Mouse (Mus musculus) heart, postnatal 0 days (tissue): Measurements from ENCODE around the gene Sept1. TPM values are rescaled to one million over a fixed set of nuclear protein-coding genes. Genes with fewer than 3 reads are reported as not detected.

Source experiments
- ATAC-seq: fragments of 200-750 bp; cut with Nextera tagmentation; 2 replicates; pipeline ENCODE4 v1.8.0; 2017; ENCODE audit warnings: low read depth, moderate number of reproducible peaks, moderate library complexity; ENCODE audit not compliant: insufficient read depth
- DNase-seq: peaks from one replicate; pipeline ENCODE4 v3.0.0-alpha.2; 2016; ENCODE audit warnings: low spot score
- H3K27ac ChIP-seq: fragments of 300-500 bp; sonication (generic); 2 replicates; pipeline ENCODE4 v1.5.1; 2014; ENCODE audit warnings: low read depth, mild to moderate bottlenecking
- H3K27me3 ChIP-seq: fragments of 300-500 bp; sonication (generic); 2 replicates; pipeline ENCODE4 v1.6.1; 2014; ENCODE audit warnings: low read length, mixed read lengths; ENCODE audit not compliant: control insufficient read depth, insufficient read depth
- H3K36me3 ChIP-seq: fragments of 300-500 bp; sonication (generic); replicated peaks from 2 replicates; pipeline ENCODE4 v1.6.1; 2014; ENCODE audit warnings: low read length, mixed read lengths; ENCODE audit not compliant: control insufficient read depth, insufficient read depth
- H3K4me1 ChIP-seq: fragments of 300-500 bp; sonication (generic); 2 replicates; pipeline ENCODE4 v1.6.1; 2014; ENCODE audit warnings: antibody characterized with exemption; ENCODE audit not compliant: control insufficient read depth, insufficient read depth
- H3K4me2 ChIP-seq: fragments of 300-500 bp; sonication (generic); 2 replicates; pipeline ENCODE4 v1.6.1; 2014; ENCODE audit warnings: low read depth, mild to moderate bottlenecking, low read length, moderate library complexity
- H3K4me3 ChIP-seq: fragments of 300-500 bp; sonication (generic); 2 replicates; pipeline ENCODE4 v1.5.1; 2014; ENCODE audit warnings: low read depth, low read length
- H3K9ac ChIP-seq: fragments of 300-500 bp; sonication (generic); replicated peaks from 2 replicates; pipeline ENCODE4 v1.6.1; 2014; ENCODE audit warnings: low read depth, low read length, mixed read lengths
- H3K9me3 ChIP-seq: fragments of 300-500 bp; sonication (generic); replicated peaks from 2 replicates; pipeline ENCODE4 v1.6.1; 2016; ENCODE audit warnings: low read length; ENCODE audit not compliant: control insufficient read depth
- CTCF ChIP-seq: IDR thresholded peaks from 2 replicates; pipeline ENCODE4 v1.5.1; 2016; ENCODE audit warnings: antibody characterized with exemption, control low read depth, low read depth
- EP300 ChIP-seq: IDR thresholded peaks from 2 replicates; pipeline ENCODE4 v1.6.1; 2016; ENCODE audit warnings: antibody characterized with exemption, low read depth
- WGBS: fragments of 180-500 bp; shearing (Covaris S2); extraction: QIAGEN DNeasy Blood & Tissue Kit; methylation state at CpG from one replicate; pipeline ENCODE4 v1.1.7; 2014; 5-methylcytosine and 5-hydroxymethylcytosine counted together
- polyA plus RNA-seq: library from polyadenylated mRNA; unstranded; fragments of >200 nt; fragmentation: Nextera tagmentation; extraction: Ambion mirVana; gene quantifications from 2 replicates; pipeline ENCODE4 v1.2.1, GENCODE M21; 2015
- total RNA-seq: library from RNA; depleted of rRNA; stranded (reverse); fragments of >200 nt; gene quantifications from 2 replicates; pipeline ENCODE4 v1.2.3, GENCODE M21; 2014; ENCODE audit warnings: low replicate concordance

Sept1 gene
- total and polyA plus RNA-seq, 2 experiments from 2014 or later = 2.3 to 18.7 TPM

DNA sequence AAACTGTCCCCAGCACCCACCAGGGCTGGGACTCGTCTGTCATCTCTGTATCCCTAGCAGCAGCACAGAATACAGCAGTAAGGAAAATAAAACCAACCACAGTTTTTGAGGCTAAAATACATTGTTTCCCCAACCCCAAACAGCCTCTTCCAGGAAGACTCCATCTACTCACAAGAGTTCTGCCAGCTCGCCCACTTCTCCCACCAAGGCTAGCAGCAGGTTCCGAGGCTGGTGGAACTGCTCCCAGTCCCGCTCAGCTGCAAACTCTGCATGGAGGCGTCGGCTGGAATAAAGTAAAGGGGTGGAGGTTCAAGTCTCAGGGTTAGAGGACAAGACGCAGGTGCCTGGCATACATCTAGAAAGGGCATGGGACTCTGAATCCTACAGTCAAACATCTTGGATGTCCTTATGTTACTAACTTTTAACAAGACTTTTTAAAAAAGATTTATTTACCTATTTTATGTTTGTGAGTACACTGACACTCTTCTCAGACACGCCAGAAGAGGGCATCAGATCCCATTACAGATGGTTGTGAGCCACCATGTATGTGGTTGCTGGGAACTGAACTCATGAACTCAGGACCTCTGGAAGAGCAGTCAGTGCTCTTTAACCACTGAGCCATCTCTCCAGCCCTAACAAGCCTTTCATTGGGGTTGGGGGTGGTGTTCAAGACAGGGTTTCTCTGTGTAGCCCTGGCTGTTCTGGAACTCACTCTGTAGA, 26.4 kb upstream of the Sept1 start:
- Histone ChIP-seq H3K27me3 (no peaks in the 10 kb centered on the region), H3K9ac (no peak overlapping the region), H3K4me2 (peak overlapping the region; percentile 70; the same call in 1 of the 2 replicates), H3K9me3 (no peaks in the 10 kb centered on the region), H3K4me1 (peaks cover 19% of the 10 kb centered on the region; the same call in 1 of the 2 replicates), H3K27ac (no peak overlapping the region), H3K4me3 (no peak overlapping the region), H3K36me3 (0 out of 2 replicates have a peak, but pooled peaks cover 4% of the 10 kb centered on the region)
- DNase-seq (no peak), ATAC-seq (no peak)
- 74% methylated on average over 8 of the region's 8 CpGs for WGBS
- no peak for TF ChIP-seq CTCF
- TF ChIP-seq EP300 = no peak

DNA sequence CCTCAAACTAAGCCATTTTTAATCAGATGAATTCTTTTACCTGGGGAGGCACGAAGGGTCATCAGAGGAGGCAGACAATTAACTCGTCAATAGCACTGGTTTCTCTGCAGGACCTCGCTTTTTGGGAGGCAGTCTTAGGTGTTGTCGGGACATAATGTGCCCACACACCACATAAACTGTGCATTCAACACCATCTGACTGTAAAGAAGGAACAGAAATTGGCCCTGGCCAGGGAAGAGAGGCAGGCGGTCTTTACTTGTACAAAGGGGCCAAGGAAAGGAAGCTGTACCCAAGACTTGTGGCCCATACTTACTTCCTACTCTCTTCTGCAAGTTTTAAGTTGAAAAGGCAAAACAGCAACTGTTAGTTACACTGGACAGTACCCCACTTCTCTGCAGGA, 23.6 kb upstream of the Sept1 start:
- H3K4me3 ChIP-seq = no peak overlapping the region
- ATAC-seq = no peak
- TF ChIP-seq EP300 (no peak), CTCF (no peak)
- H3K9me3 ChIP-seq = no peaks in the 10 kb centered on the region
- H3K27me3 ChIP-seq = no peaks in the 10 kb centered on the region
- H3K4me1 ChIP-seq = peaks cover 19% of the 10 kb centered on the region; the same call in 1 of the 2 replicates
- 85% methylated on average over 5 of the region's 5 CpGs for WGBS
- no peak overlapping the region for H3K9ac ChIP-seq
- H3K27ac ChIP-seq = no peak overlapping the region
- 0 out of 2 replicates have a peak, but pooled peaks cover 4% of the 10 kb centered on the region for H3K36me3 ChIP-seq
- H3K4me2 ChIP-seq = no peak overlapping the region
- DNase-seq = no peak

DNA sequence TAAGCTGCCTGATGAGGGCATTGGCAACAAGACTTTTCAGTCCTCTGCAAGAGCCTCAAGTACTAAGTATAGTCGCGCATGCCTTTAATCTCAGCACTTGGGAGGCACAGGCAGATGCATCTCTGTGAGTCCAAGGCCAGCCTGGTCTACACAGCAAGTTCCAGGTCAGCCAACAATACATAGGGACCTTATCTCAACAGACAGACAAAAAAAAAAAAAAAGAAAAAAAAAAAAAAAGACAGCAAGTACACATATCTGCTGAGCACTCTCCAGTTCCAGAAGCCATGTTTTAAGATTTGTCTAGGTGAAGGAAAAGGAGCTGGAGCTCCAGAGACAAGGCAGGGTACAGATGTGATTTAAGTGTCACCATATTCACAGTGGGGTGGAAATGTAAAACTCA, 23.0 kb upstream of the Sept1 start:
- ATAC-seq (no peak), DNase-seq (no peak)
- WGBS = 95% methylated on average over 2 of the region's 2 CpGs
- H3K4me2 ChIP-seq = no peak overlapping the region
- H3K4me3 ChIP-seq = no peak overlapping the region
- H3K4me1 ChIP-seq = peaks cover 17% of the 10 kb centered on the region; the same call in 1 of the 2 replicates
- H3K27ac ChIP-seq = no peak overlapping the region
- H3K27me3 ChIP-seq = no peaks in the 10 kb centered on the region
- H3K9ac ChIP-seq = no peak overlapping the region
- H3K36me3 ChIP-seq = 0 out of 2 replicates have a peak, but pooled peaks cover 4% of the 10 kb centered on the region
- TF ChIP-seq EP300 = no peak
- no peak for TF ChIP-seq CTCF
- no peaks in the 10 kb centered on the region for H3K9me3 ChIP-seq

- DNase-seq = no peak
- Histone ChIP-seq H3K4me2 (peak overlapping the region; percentile 68), H3K9ac (no peak overlapping the region; the same call in 1 of the 2 replicates)
These were observed 22.1 kb upstream of the Sept1 start for GRCm38 (mm10) chr7:127255008-127255407.

DNA sequence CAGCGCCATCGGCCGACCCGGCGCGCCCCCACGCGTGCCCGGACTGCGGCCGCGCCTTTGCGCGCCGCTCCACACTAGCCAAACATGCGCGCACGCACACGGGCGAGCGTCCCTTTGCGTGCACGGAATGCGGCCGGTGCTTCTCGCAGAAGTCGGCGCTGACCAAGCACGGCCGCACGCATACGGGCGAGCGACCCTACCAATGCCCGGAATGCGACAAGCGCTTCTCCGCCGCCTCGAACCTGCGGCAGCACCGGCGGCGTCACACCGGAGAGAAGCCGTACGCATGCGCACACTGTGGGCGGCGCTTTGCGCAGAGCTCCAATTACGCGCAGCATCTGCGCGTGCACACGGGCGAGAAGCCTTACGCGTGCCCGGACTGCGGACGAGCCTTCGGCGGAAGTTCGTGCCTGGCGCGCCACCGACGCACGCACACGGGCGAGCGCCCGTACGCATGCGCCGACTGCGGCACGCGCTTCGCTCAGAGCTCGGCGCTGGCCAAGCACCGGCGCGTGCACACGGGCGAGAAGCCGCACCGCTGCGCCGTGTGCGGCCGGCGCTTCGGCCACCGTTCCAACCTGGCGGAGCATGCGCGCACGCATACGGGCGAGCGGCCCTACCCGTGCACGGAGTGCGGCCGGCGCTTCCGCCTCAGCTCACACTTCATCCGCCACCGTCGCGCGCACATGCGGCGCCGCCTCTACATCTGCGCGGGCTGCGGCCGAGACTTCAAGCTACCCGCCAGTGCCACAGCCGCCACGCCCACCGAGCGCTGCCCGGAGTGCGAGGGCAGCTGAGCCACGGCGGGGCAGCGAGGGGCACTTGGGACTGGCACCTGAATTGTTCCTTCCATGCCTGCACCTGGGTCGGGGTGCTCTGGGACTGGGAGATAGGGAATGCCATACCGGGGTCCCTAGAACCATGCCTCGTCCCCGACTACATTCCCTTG, 21.2 kb upstream of the Sept1 start:
- peak; percentile 96 for DNase-seq
- peaks cover 10% of the 10 kb centered on the region; the same call in 1 of the 2 replicates for H3K36me3 ChIP-seq

More at GRCm38 (mm10) chr7:127255008-127255407, 22.1 kb upstream of the Sept1 start:
- H3K27me3 ChIP-seq = no peaks in the 10 kb centered on the region
- H3K27ac ChIP-seq = no peak overlapping the region
- H3K4me1 ChIP-seq = peaks cover 14% of the 10 kb centered on the region; the same call in 1 of the 2 replicates
- TF ChIP-seq CTCF (no peak), EP300 (no peak)
- 28% methylated on average over 4 of the region's 4 CpGs for whole genome bisulfite sequencing
- no peak for ATAC-seq
- H3K9me3 ChIP-seq = no peaks in the 10 kb centered on the region
- 0 out of 2 replicates have a peak, but pooled peaks cover 4% of the 10 kb centered on the region for H3K36me3 ChIP-seq
- H3K4me3 ChIP-seq = peak overlapping the region; percentile 57; the same call in 1 of the 2 replicates

More for the DNA sequence above, 21.2 kb upstream of the Sept1 start:
- H3K4me1 ChIP-seq = 0 out of 2 replicates have a peak, but pooled peaks cover 8% of the 10 kb centered on the region
- H3K4me2 ChIP-seq = peak overlapping the region; percentile 68
- peak; percentile 93 for ATAC-seq
- H3K9me3 ChIP-seq = no peaks in the 10 kb centered on the region
- peak overlapping the region; percentile 88 for H3K27ac ChIP-seq
- TF ChIP-seq EP300 = 0 out of 2 replicates have a peak, but pooled peaks have one; percentile 33
- TF ChIP-seq CTCF = no peak
- H3K4me3 ChIP-seq = peak overlapping the region; percentile 57
- under 1% methylated on average over 136 of the region's 136 CpGs for WGBS
- H3K27me3 ChIP-seq = no peaks in the 10 kb centered on the region
- peak overlapping the region; percentile 72 for H3K9ac ChIP-seq
